Mouse (Mus musculus): ENCODE data around the gene Zfp219. TPM values are rescaled to one million over a fixed set of nuclear protein-coding genes. Genes with fewer than 3 reads are reported as not detected.

Gene Zfp219
- polyA plus RNA-seq, 1 experiment from 2014 or later = 51.6 TPM

- H3K9ac ChIP-seq (ENCODE audit: low read length) = peak overlapping the region; percentile 43
- peaks cover 35% of the 10 kb centered on the region for H3K4me1 ChIP-seq (ENCODE audit: control insufficient read depth, insufficient read depth, low read length)
- no peak for DNase-seq (ENCODE audit: low spot score)
- peak overlapping the region; percentile 10; the same call in 1 of the 2 replicates for H3K4me3 ChIP-seq (ENCODE audit: low read depth, low read length)
- ATAC-seq (ENCODE audit: insufficient number of reproducible peaks, low FRiP score, low TSS enrichment, low read depth) = peak; percentile 32; the same call in 1 of the 2 replicates
- peak overlapping the region; percentile 29 for H3K4me2 ChIP-seq (ENCODE audit: low read depth, severe bottlenecking)
- no peaks in the 10 kb centered on the region for H3K27me3 ChIP-seq (ENCODE audit: control insufficient read depth, insufficient read depth, low read length)
- H3K27ac ChIP-seq (replicated peaks; ENCODE audit: low read depth, low read length) = peak overlapping the region; percentile 58; the same call in 1 of the 2 replicates
- H3K36me3 ChIP-seq (ENCODE audit: control insufficient read depth, insufficient read depth, low read length) = peaks cover 10% of the 10 kb centered on the region
- H3K9me3 ChIP-seq (ENCODE audit: control insufficient read depth, low read length) = no peaks in the 10 kb centered on the region
- WGBS = 1% methylated on average over 9 of the region's 9 CpGs
Measured at GRCm38 (mm10) chr14:52010446-52011111, 10.0 kb downstream of the Zfp219 start.

- Histone ChIP-seq H3K4me2 (ENCODE audit: low read depth, severe bottlenecking) (peak overlapping the region; percentile 29; the same call in 1 of the 2 replicates), H3K9me3 (ENCODE audit: control insufficient read depth, low read length) (no peaks in the 10 kb centered on the region), H3K36me3 (ENCODE audit: control insufficient read depth, insufficient read depth, low read length) (peaks cover 15% of the 10 kb centered on the region), H3K27me3 (ENCODE audit: control insufficient read depth, insufficient read depth, low read length) (no peaks in the 10 kb centered on the region), H3K9ac (ENCODE audit: low read length) (no peak overlapping the region), H3K4me1 (ENCODE audit: control insufficient read depth, insufficient read depth, low read length) (peaks cover 32% of the 10 kb centered on the region), H3K27ac (replicated peaks; ENCODE audit: low read depth, low read length) (no peak overlapping the region), H3K4me3 (ENCODE audit: low read depth, low read length) (no peak overlapping the region)
- no peak for ATAC-seq (ENCODE audit: insufficient number of reproducible peaks, low FRiP score, low TSS enrichment, low read depth)
- WGBS = 61% methylated on average over 6 of the region's 6 CpGs
- no peak for DNase-seq (ENCODE audit: low spot score)
Measured at GRCm38 (mm10) chr14:52009841-52010240, 10.7 kb downstream of the Zfp219 start.

- DNase-seq (ENCODE audit: low spot score) (no peak), ATAC-seq (ENCODE audit: insufficient number of reproducible peaks, low FRiP score, low TSS enrichment, low read depth) (no peak)
- peak overlapping the region; percentile 52; the same call in 1 of the 2 replicates for H3K27ac ChIP-seq (replicated peaks; ENCODE audit: low read depth, low read length)
- peaks cover 32% of the 10 kb centered on the region for H3K4me1 ChIP-seq (ENCODE audit: control insufficient read depth, insufficient read depth, low read length)
- no peak overlapping the region for H3K4me3 ChIP-seq (ENCODE audit: low read depth, low read length)
- H3K9me3 ChIP-seq (ENCODE audit: control insufficient read depth, low read length) = no peaks in the 10 kb centered on the region
- no peak overlapping the region for H3K9ac ChIP-seq (ENCODE audit: low read length)
- WGBS = 49% methylated on average over 26 of the region's 26 CpGs
- H3K4me2 ChIP-seq (ENCODE audit: low read depth, severe bottlenecking) = peak overlapping the region; percentile 17; the same call in 1 of the 2 replicates
- peaks cover 19% of the 10 kb centered on the region for H3K36me3 ChIP-seq (ENCODE audit: control insufficient read depth, insufficient read depth, low read length)
- no peaks in the 10 kb centered on the region for H3K27me3 ChIP-seq (ENCODE audit: control insufficient read depth, insufficient read depth, low read length)
Measured at GRCm38 (mm10) chr14:52009361-52009760, 11.2 kb downstream of the Zfp219 start.

GRCm38 (mm10) chr14:52008321-52009203 lies 12.0 kb downstream of the Zfp219 start:
- Histone ChIP-seq H3K27ac (replicated peaks; ENCODE audit: low read depth, low read length) (peak overlapping the region; percentile 52; the same call in 1 of the 2 replicates), H3K4me1 (ENCODE audit: control insufficient read depth, insufficient read depth, low read length) (peaks cover 33% of the 10 kb centered on the region), H3K9ac (ENCODE audit: low read length) (peak overlapping the region; percentile 7; the same call in 1 of the 2 replicates), H3K4me2 (ENCODE audit: low read depth, severe bottlenecking) (peak overlapping the region; percentile 17; the same call in 1 of the 2 replicates), H3K27me3 (ENCODE audit: control insufficient read depth, insufficient read depth, low read length) (no peaks in the 10 kb centered on the region), H3K36me3 (ENCODE audit: control insufficient read depth, insufficient read depth, low read length) (peaks cover 21% of the 10 kb centered on the region), H3K4me3 (ENCODE audit: low read depth, low read length) (no peak overlapping the region), H3K9me3 (ENCODE audit: control insufficient read depth, low read length) (no peaks in the 10 kb centered on the region)
- ATAC-seq (ENCODE audit: insufficient number of reproducible peaks, low FRiP score, low TSS enrichment, low read depth) (peak; percentile 52), DNase-seq (ENCODE audit: low spot score) (peak; percentile 95)
- WGBS = 55% methylated on average over 38 of the region's 38 CpGs

- H3K4me2 ChIP-seq (ENCODE audit: low read depth, severe bottlenecking) = no peak overlapping the region
- H3K27me3 ChIP-seq (ENCODE audit: control insufficient read depth, insufficient read depth, low read length) = no peaks in the 10 kb centered on the region
- no peaks in the 10 kb centered on the region for H3K9me3 ChIP-seq (ENCODE audit: control insufficient read depth, low read length)
- H3K36me3 ChIP-seq (ENCODE audit: control insufficient read depth, insufficient read depth, low read length) = peaks cover 30% of the 10 kb centered on the region
- no peak overlapping the region for H3K4me3 ChIP-seq (ENCODE audit: low read depth, low read length)
- 95% methylated on average over 23 of the region's 23 CpGs for WGBS
- ATAC-seq (ENCODE audit: insufficient number of reproducible peaks, low FRiP score, low TSS enrichment, low read depth) = no peak
- no peak overlapping the region for H3K9ac ChIP-seq (ENCODE audit: low read length)
- DNase-seq (ENCODE audit: low spot score) = no peak
- H3K27ac ChIP-seq (replicated peaks; ENCODE audit: low read depth, low read length) = no peak overlapping the region
- H3K4me1 ChIP-seq (ENCODE audit: control insufficient read depth, insufficient read depth, low read length) = peaks cover 24% of the 10 kb centered on the region
Measured at GRCm38 (mm10) chr14:52006771-52007170, 13.8 kb downstream of the Zfp219 start.

- H3K27me3 ChIP-seq (ENCODE audit: control insufficient read depth, insufficient read depth, low read length) = no peaks in the 10 kb centered on the region
- peaks cover 30% of the 10 kb centered on the region for H3K36me3 ChIP-seq (ENCODE audit: control insufficient read depth, insufficient read depth, low read length)
- WGBS = 75% methylated on average over 8 of the region's 8 CpGs
- no peak for ATAC-seq (ENCODE audit: insufficient number of reproducible peaks, low FRiP score, low TSS enrichment, low read depth)
- H3K4me1 ChIP-seq (ENCODE audit: control insufficient read depth, insufficient read depth, low read length) = peaks cover 21% of the 10 kb centered on the region
- H3K4me2 ChIP-seq (ENCODE audit: low read depth, severe bottlenecking) = no peak overlapping the region
- no peak overlapping the region for H3K27ac ChIP-seq (replicated peaks; ENCODE audit: low read depth, low read length)
- H3K9ac ChIP-seq (ENCODE audit: low read length) = 0 out of 2 replicates have a peak overlapping the region, but pooled peaks have one; percentile 2
- no peak for DNase-seq (ENCODE audit: low spot score)
- no peak overlapping the region for H3K4me3 ChIP-seq (ENCODE audit: low read depth, low read length)
- no peaks in the 10 kb centered on the region for H3K9me3 ChIP-seq (ENCODE audit: control insufficient read depth, low read length)
Measured at GRCm38 (mm10) chr14:52006241-52006640, 14.3 kb downstream of the Zfp219 start.

GRCm38 (mm10) chr14:52005616-52006015 lies 14.9 kb downstream of the Zfp219 start:
- no peak for DNase-seq (ENCODE audit: low spot score)
- no peaks in the 10 kb centered on the region for H3K9me3 ChIP-seq (ENCODE audit: control insufficient read depth, low read length)
- H3K9ac ChIP-seq (ENCODE audit: low read length) = no peak overlapping the region
- no peaks in the 10 kb centered on the region for H3K27me3 ChIP-seq (ENCODE audit: control insufficient read depth, insufficient read depth, low read length)
- H3K4me2 ChIP-seq (ENCODE audit: low read depth, severe bottlenecking) = no peak overlapping the region
- H3K36me3 ChIP-seq (ENCODE audit: control insufficient read depth, insufficient read depth, low read length) = peaks cover 30% of the 10 kb centered on the region
- ATAC-seq (ENCODE audit: insufficient number of reproducible peaks, low FRiP score, low TSS enrichment, low read depth) = no peak
- 91% methylated on average over 6 of the region's 6 CpGs for WGBS
- H3K4me1 ChIP-seq (ENCODE audit: control insufficient read depth, insufficient read depth, low read length) = peaks cover 17% of the 10 kb centered on the region
- H3K27ac ChIP-seq (replicated peaks; ENCODE audit: low read depth, low read length) = no peak overlapping the region
- no peak overlapping the region for H3K4me3 ChIP-seq (ENCODE audit: low read depth, low read length)

- ATAC-seq (ENCODE audit: insufficient number of reproducible peaks, low FRiP score, low TSS enrichment, low read depth) (no peak), DNase-seq (ENCODE audit: low spot score) (no peak)
- Histone ChIP-seq H3K9ac (ENCODE audit: low read length) (no peak overlapping the region), H3K4me2 (ENCODE audit: low read depth, severe bottlenecking) (no peak overlapping the region), H3K27ac (replicated peaks; ENCODE audit: low read depth, low read length) (no peak overlapping the region), H3K36me3 (ENCODE audit: control insufficient read depth, insufficient read depth, low read length) (peaks cover 30% of the 10 kb centered on the region), H3K4me3 (ENCODE audit: low read depth, low read length) (no peak overlapping the region), H3K4me1 (ENCODE audit: control insufficient read depth, insufficient read depth, low read length) (peaks cover 13% of the 10 kb centered on the region), H3K9me3 (ENCODE audit: control insufficient read depth, low read length) (no peaks in the 10 kb centered on the region), H3K27me3 (ENCODE audit: control insufficient read depth, insufficient read depth, low read length) (no peaks in the 10 kb centered on the region)
- 77% methylated on average over 7 of the region's 7 CpGs for WGBS
Measured at GRCm38 (mm10) chr14:52005141-52005540, 15.4 kb downstream of the Zfp219 start.

All from limb, embryonic 11.5 days (tissue).